17 mouse cellular contexts compared by ENCODE assay signal in genomic region chr2:168143794-168144193, GRCm38 (mm10).
DNase-seq lines count a peak whose midpoint lies in the region; ATAC-seq and TF ChIP-seq lines count a peak whose summit lies in the region.
"Had no signal": no experiment of that assay in that cellular context is flagged by ENCODE, and none has a peak within 500 bp of the region (broad histone marks: within the 10 kb centered on the region; RNA-seq: fewer than 3 reads in every experiment).

No protein-coding gene starts in this region.

- no peaks in the 10 kb centered on the region for H3K9me3 ChIP-seq in hindbrain, embryonic 13.5 days
- H3K9me3 ChIP-seq in hindbrain, embryonic 12.5 days (replicated peaks) = no peaks in the 10 kb centered on the region
- H3K9me3 ChIP-seq in midbrain, embryonic 15.5 days = no peaks in the 10 kb centered on the region
- no peaks in the 10 kb centered on the region for H3K9me3 ChIP-seq in kidney, embryonic 15.5 days (replicated peaks)
- H3K9me3 ChIP-seq: limb, embryonic 15.5 days; midbrain, embryonic 12.5 days had no signal

- no peak overlapping the region for H3K9ac ChIP-seq in hindbrain, embryonic 13.5 days
- H3K9ac ChIP-seq in hindbrain, embryonic 12.5 days = no peak overlapping the region
- no peak overlapping the region for H3K9ac ChIP-seq in midbrain, embryonic 15.5 days
- no peak overlapping the region for H3K9ac ChIP-seq in kidney, embryonic 15.5 days
- H3K9ac ChIP-seq: limb, embryonic 15.5 days; midbrain, embryonic 12.5 days had no signal

- ATAC-seq in hindbrain, embryonic 13.5 days (ENCODE audit: low FRiP score) = 0 out of 2 replicates have a peak, but pooled peaks have one; percentile 24
- no peak for ATAC-seq in hindbrain, embryonic 12.5 days (ENCODE audit: low FRiP score)
- peak; percentile 67 for ATAC-seq in midbrain, embryonic 15.5 days (replicated peaks)
- no peak for ATAC-seq in kidney, embryonic 15.5 days (replicated peaks; ENCODE audit: low FRiP score)

- peak; percentile 31 to 44 for DNase-seq in cerebellum, postnatal 14 days
- DNase-seq in cerebellum, adult 9-11 months = no peak
- DNase-seq in brain, embryonic 14.5 days (ENCODE audit: low read depth) = peak; percentile 63
- no peak for DNase-seq in adrenal gland, postnatal 4 days (ENCODE audit: low spot score in 2 of 2)
- DNase-seq: adrenal gland, adult 2 months; cerebellum, adult 18-20 months; gastrocnemius, postnatal 25 days; kidney, adult 2 months; kidney, postnatal 4 days; thymus, adult 18-20 months had no signal

- no peaks in the 10 kb centered on the region for H3K36me3 ChIP-seq in hindbrain, embryonic 13.5 days
- no peaks in the 10 kb centered on the region for H3K36me3 ChIP-seq in hindbrain, embryonic 12.5 days
- H3K36me3 ChIP-seq in midbrain, embryonic 15.5 days (replicated peaks) = no peaks in the 10 kb centered on the region
- no peaks in the 10 kb centered on the region for H3K36me3 ChIP-seq in kidney, embryonic 15.5 days
- H3K36me3 ChIP-seq: limb, embryonic 15.5 days; midbrain, embryonic 12.5 days had no signal

- H3K4me3 ChIP-seq in hindbrain, embryonic 13.5 days = no peak overlapping the region
- H3K4me3 ChIP-seq in hindbrain, embryonic 12.5 days = no peak overlapping the region
- H3K4me3 ChIP-seq in midbrain, embryonic 15.5 days = no peak overlapping the region
- H3K4me3 ChIP-seq in kidney, embryonic 15.5 days (replicated peaks) = no peak overlapping the region
- H3K4me3 ChIP-seq: erythroblast, embryonic 14.5 days; limb, embryonic 15.5 days; midbrain, embryonic 12.5 days had no signal

- no peak for TF ChIP-seq CTCF in brain, embryonic 14.5 days (IDR thresholded peaks at IDR 0.05; ENCODE audit: borderline replicate concordance, extremely low read depth, insufficient read depth, insufficient read length)

- TF ChIP-seq POLR2A in brain, embryonic 14.5 days (IDR thresholded peaks at IDR 0.05; ENCODE audit: borderline replicate concordance, extremely low read depth, insufficient read depth, insufficient read length, poor library complexity, severe bottlenecking) = no peak

- no peaks in the 10 kb centered on the region for H3K27me3 ChIP-seq in hindbrain, embryonic 13.5 days
- no peaks in the 10 kb centered on the region for H3K27me3 ChIP-seq in hindbrain, embryonic 12.5 days
- H3K27me3 ChIP-seq in midbrain, embryonic 15.5 days (replicated peaks) = no peaks in the 10 kb centered on the region
- no peaks in the 10 kb centered on the region for H3K27me3 ChIP-seq in kidney, embryonic 15.5 days
- H3K27me3 ChIP-seq: limb, embryonic 15.5 days; midbrain, embryonic 12.5 days had no signal

- no peak overlapping the region for H3K4me2 ChIP-seq in hindbrain, embryonic 13.5 days
- H3K4me2 ChIP-seq in hindbrain, embryonic 12.5 days (replicated peaks) = no peak overlapping the region
- H3K4me2 ChIP-seq in midbrain, embryonic 15.5 days = no peak overlapping the region
- H3K4me2 ChIP-seq in kidney, embryonic 15.5 days = no peak overlapping the region
- H3K4me2 ChIP-seq: limb, embryonic 15.5 days; midbrain, embryonic 12.5 days had no signal

- WGBS in hindbrain, embryonic 13.5 days = 23% methylated on average over 5 of the region's 5 CpGs
- WGBS in hindbrain, embryonic 12.5 days = 37% methylated on average over 5 of the region's 5 CpGs
- WGBS in midbrain, embryonic 15.5 days = 25% methylated on average over 5 of the region's 5 CpGs
- WGBS in kidney, embryonic 15.5 days = 49% methylated on average over 5 of the region's 5 CpGs

- H3K27ac ChIP-seq in hindbrain, embryonic 13.5 days = peak overlapping the region; percentile 35; the same call in 1 of the 2 replicates
- no peak overlapping the region for H3K27ac ChIP-seq in hindbrain, embryonic 12.5 days
- 0 out of 2 replicates have a peak overlapping the region, but pooled peaks have one; percentile 27 for H3K27ac ChIP-seq in midbrain, embryonic 15.5 days
- H3K27ac ChIP-seq in kidney, embryonic 15.5 days = no peak overlapping the region
- H3K27ac ChIP-seq: limb, embryonic 15.5 days; midbrain, embryonic 12.5 days had no signal

- H3K4me1 ChIP-seq in hindbrain, embryonic 13.5 days (replicated peaks) = peaks cover 16% of the 10 kb centered on the region
- peaks cover 14% of the 10 kb centered on the region for H3K4me1 ChIP-seq in hindbrain, embryonic 12.5 days
- peaks cover 5% of the 10 kb centered on the region; the same call in 1 of the 2 replicates for H3K4me1 ChIP-seq in midbrain, embryonic 15.5 days
- peaks cover 12% of the 10 kb centered on the region for H3K4me1 ChIP-seq in kidney, embryonic 15.5 days
- H3K4me1 ChIP-seq: midbrain, embryonic 12.5 days had no signal

Comparison
In these comparisons a context has a peak if more than half of its experiments do, and no peak if none do; other contexts are left out.
1. DNase-seq: peak in cerebellum, postnatal 14 days (2 of 2) and brain, embryonic 14.5 days (single experiment); none in cerebellum, adult 9-11 months (single experiment) and adrenal gland, postnatal 4 days (0 of 2).
2. ATAC-seq: peak in hindbrain, embryonic 13.5 days (single experiment) and midbrain, embryonic 15.5 days (single experiment); none in hindbrain, embryonic 12.5 days (single experiment) and kidney, embryonic 15.5 days (single experiment).
3. H3K27ac ChIP-seq: peak in hindbrain, embryonic 13.5 days (single experiment) and midbrain, embryonic 15.5 days (single experiment); none in hindbrain, embryonic 12.5 days (single experiment) and kidney, embryonic 15.5 days (single experiment).